Mouse (Mus musculus) ES-CJ7 (cell line): ENCODE data around the gene Ccdc150.
A peak's percentile ranks its signal among the peaks of the same experiment; 100 is the strongest.

Source experiments
- DNase-seq: peaks from one replicate; pipeline ENCODE4 v3.0.0; 2011; ENCODE audit warnings: low read depth, low spot score

Gene Ccdc150

DNA sequence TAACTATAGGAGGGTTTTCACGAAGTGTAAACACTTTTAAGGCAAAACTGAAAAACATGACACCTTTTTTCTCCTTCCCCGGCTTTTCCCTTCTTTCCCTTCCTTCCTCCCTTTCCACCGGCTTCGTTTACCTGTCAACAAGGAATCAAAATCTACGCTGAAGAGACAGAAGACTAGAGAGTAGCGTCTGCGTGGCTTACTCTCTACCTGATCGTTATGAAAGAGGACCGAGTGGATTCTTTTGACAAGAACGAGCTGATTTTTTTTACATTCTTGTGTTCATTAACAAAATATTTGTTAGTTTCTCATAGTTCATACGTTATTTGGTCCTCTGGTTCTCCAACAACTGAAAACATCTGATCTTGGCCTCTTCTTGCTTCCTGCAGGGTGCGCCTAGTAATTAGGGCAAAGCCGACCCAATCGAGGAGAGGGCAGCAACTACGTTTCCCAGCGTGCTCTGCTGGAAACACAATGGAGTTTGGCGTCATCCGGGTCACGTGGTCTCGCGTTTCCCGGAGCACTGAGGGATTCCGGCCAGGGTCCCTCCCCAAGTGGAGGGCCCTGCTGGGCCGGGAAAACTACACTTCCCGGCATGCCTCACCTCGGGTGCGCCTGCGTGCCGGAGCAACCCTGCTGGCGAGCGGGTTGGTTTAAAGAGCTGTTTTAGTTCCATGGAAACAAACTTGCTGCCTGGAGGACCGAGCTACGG is at the start of gene Ccdc150:
TSS of gene Ccdc150 (plus strand) at position 526 of the 709 bp plus-strand sequence.
- peak; percentile 99 for DNase-seq

DNA sequence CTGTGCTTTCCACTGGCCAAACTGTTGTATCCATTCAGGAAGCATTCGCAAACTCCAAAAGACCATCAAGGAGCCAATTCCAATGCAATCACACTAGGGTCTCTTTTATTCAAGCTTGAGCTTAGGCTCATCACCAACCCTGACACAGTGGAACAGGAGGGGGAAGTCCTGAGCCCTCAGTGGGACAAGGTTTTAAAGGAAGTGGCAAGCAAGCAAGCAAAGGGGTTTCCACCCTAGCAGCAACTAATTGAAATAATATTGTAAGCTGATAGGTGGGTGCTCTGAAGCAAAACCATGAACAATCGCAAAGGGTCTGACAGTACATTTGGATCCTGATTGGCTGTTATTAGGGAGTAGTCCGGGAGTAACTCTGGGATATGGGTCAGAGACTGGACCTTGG is 30.2 kb upstream of the Ccdc150 start:
- no peak for DNase-seq

DNA sequence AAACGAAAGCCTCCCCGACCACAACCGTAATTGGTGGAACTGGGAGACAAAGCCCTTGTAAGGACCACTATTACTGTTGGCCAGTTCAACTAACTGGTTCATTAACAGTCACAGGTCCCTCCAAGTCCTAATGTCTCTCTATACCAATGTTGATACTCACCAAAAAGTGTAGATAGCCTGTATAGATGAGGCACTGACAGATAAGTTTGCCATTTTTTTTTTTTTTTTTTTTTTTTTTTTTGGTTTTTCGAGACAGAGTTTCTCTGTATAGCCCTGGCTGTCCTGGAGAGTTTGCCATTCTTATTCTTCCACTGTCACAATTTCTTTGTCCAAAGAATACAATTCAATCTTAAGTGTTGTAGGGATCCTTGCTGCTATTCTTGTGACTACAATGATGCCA is 7.8 kb upstream of the Ccdc150 start:
- DNase-seq, result no peak

DNA sequence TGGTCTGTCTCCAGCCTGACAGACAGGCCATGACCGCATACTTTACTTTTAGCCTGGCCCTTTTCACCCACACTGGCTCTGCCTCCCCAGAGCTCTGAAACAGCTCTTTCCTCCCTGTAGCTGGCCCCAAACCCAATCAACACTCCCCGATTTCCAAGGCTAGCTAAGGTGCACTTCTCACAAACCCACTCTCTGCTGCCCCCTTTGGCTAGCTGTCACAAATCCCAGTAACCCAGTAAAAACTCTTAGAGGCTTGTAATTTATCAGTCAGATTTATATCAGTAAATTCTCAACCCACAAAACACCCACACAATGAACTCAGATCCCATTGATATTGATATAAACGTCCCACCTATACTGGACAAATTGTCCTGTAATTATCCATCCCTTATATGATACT is 25.1 kb downstream of the Ccdc150 start:
- DNase-seq, result peak; percentile 42

DNA sequence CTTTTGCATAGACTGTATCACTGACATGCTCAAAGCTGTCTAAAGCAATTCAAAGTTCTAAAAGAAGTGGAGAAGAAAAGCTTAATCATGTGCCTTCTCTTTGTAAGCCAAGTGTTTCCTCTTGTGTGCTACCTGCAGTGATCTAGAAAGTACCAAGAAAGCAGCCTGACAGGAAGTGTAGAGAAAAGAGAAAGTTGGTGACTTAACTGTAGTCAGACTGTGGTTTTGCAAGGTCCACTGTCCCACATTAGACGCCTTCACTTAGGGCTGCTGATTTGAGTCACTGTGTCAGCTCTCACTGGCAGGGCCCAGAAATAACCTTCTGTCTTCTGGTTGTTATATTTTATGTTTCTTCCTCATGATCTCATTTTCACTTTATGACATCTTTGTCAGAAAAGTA is 29.1 kb downstream of the Ccdc150 start:
- no peak for DNase-seq

DNA sequence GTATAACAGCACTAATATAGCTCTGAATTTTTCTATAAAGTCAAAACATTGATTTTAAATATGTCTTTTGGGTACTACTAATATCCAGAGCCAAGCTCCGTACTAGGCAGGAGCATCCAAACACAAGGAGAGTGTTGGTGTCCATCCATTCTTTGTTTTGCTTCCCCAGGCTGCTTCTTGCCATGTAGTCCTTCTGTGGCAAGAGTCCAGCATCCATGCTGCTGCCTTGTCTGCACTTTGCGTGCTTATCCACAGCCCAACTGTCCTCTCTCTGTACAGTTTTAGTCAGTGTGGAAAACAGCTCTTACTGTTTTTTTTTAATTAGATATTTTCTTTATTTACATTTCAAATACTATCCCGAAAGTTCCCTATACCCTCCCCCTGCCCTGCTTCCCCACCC is 30.2 kb downstream of the Ccdc150 start:
- no peak for DNase-seq

DNA sequence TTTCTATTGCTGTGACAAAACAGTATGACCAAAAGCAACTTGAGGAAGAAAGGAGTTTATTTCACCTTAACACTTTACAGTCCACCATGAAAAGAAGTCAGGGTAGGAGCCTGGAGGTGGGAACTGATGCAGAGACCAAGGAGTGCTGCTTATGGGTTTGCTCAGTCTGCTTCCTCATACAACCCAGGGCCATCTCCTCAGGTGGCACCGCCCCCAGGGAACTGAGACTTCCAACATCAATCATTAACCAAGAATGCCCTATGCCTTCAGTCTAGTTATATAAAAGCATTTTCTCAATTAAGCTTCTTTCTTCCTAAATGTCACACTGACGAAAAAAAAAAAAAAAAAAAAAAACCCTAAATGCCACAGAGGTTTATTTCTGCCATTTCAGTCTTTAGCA is 55.9 kb downstream of the Ccdc150 start:
- DNase-seq, result no peak

DNA sequence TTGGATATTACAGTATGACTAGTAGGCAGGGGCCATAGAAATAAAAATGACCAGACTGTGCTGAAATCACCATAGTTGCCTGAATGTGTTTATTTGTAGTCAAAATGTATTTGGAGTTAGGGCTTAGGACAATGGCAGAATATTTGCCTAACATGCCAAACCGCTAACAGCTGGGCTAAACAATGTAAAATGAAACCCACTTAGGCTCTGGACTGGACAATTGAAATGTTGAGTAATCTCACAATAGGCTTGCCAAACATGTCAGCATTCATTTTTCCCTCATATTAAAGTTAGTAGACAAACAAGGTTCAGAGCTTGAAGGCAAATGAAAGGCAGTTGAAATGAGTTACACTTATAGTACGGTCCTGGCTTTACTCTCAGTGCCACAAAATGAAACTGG is 76.2 kb downstream of the Ccdc150 start:
- no peak for DNase-seq

DNA sequence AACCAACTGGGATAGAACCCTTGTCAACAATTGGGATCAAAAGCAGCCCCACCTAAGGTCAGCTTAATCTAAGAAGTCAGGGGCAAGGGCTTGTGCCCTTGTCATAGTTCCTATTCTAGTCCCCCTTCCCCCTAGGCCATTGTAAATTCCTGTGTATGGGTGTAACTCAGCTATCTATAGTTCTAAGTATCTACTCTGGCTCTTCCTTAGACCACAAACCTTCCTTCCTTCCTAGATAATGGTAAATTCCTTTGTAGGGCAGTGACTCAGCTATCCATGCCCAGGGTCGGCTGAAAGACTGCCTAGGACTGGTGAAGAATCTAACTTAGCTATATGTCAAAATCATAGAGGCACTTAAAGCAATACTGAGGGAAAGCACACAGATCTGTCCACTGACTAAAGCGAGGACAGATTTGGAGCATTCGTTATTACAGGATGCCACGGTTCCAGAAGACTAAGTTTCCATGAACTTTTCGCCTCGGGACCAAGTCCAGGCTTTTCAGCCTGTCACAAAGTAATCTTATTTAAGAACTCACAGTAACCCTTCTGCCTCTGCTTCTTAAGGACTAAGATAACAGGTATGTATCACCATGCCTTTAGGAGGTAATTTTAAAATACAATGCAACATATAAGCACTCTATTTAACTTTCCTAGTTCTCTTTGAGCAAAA is 77.5 kb downstream of the Ccdc150 start:
- no peak for DNase-seq

DNA sequence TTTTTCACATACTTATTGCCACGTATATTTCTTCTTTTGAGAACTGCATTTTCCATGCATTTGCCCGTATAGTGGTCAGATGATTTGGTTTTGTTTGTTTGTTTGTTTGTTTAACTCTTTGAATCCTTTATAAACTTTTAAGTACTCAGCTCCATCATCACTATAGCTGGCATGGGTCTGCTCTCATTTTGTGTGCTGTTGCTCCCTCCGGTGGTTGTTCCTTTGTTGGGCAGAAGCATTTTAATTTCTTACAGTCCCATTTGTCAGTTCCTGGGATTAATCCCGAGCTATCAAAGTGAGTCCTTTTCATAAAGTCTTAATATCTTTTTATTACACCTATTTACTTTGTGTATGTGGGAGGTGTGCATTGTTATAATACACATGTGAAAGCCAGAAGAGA is 82.5 kb downstream of the Ccdc150 start:
- no peak for DNase-seq

DNA sequence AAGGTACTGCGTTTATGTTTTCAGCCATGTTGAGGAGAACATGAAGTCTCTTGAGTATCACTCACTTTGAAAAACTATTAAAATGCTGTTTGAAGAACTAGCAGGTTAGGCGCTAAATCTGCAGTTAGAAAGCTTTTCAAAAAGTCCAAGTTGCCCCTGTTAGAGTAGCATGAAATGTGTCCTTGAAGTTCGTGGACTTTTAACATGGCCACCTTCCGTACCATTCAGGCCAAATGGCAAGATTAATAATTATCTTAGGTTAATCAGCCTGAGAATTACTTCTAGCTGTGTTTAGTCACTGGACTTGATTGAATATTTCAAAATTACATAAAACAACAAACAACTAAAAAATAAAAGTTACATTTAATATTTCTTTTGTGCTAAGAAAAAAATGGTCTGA is 104.3 kb downstream of the Ccdc150 start:
- DNase-seq, result no peak

DNA sequence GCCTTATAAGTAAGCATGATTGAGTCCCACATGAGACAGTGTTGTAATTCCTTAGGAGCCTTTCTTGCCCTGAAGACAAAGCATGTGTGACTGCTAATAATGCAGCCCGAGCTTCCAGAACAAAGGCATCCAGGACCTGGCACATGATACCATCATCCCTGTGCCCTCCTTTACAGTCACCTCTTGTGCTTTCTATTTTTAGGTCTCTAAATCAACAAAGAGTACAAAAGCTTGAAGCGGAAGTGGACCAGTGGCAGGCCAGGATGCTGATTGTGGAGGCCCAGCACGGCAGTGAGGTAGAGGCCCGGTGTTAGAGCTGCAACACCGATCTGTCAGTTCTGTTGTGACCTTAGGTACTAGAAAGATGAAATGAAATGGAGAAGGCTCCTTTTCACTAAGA is 105.0 kb downstream of the Ccdc150 start:
- DNase-seq, result no peak

DNA sequence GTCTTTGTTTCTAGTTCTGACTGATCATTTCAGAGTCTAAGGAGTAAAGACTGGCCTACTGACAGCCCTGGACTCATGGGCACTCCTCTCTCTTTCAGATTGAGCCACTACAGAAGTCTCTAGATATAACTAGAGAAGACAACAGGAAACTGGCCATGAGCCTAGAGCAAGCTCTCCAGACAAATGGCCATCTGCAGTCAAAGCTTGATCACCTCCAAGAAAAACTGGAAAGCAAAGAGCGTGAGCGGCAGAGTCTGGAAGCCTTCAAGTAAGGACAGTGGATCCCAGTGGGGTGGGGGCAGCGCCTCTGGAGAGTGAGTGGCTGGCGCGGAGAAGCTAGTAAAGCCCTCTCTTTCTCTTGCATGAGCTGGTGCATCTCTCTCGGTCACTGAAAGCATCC is 106.1 kb downstream of the Ccdc150 start:
- DNase-seq, result no peak

DNA sequence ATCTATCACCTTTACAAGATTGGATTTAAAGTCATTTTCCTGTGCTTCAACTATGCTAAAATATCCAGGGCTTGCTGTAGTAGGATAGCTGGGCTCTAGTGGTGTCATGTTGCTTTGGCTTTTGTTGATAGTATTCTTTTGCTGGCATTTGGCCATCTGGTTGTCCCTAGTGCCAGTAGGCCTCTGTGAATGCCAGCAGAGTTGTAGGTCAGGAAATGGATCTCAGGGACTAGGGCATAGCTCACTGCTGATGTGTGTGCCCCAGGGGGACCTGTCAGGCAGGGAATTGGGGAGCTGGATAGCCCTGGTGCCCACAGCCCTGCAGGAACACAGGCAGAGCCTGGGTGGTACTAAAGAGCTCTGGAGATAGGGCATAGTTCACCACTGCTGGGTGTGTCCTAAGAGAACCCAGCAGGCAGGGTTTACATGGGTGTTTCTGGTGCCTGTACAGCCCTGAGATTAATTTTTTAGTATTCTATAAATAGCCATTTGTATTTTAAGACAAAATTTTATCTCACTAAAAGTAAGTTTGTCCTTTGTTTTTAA is 127.1 kb downstream of the Ccdc150 start:
- no peak for DNase-seq

DNA sequence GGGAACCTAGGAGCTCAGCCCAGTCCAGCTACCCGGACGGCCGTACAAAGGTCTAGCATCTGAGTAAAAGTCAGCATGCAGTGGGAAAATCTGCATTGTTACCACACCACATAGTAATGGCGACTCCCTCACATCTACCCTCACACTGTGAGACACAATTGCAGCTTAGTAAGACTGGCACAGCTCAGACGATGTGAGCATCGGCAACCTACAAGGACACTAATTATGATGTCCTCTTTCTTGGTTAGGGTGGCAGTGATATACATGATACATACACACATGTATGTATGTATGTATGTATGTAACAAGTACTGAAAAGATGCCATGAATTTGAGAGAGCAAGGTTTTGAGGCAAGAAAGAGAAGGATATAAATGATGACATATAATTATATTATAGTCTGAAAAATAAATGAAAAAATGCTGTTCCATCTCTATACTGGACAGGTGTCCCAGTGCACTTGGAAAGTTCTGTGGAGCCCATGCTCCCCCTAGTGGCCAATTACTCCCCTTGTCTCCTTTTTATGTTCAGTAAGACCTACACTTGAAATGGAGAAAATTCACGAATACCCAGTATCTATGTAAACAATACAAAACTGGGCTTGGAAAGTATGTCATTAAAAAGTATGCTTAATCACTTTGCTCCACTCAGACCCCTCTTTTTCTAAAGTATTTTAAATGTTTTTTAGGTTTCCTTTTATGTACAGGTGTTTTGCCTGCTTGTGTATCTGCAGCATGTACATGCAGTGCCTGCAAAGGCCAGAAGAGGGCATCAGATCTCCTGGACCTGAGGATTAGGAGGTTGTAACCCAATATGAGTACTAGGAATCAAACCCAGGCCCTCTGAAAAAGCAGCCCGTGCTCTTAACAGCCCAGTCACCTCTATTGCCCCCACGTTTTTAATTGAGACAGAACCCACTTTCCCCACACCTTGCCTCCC is 130.8 kb downstream of the Ccdc150 start:
- peak; percentile 90 for DNase-seq

DNA sequence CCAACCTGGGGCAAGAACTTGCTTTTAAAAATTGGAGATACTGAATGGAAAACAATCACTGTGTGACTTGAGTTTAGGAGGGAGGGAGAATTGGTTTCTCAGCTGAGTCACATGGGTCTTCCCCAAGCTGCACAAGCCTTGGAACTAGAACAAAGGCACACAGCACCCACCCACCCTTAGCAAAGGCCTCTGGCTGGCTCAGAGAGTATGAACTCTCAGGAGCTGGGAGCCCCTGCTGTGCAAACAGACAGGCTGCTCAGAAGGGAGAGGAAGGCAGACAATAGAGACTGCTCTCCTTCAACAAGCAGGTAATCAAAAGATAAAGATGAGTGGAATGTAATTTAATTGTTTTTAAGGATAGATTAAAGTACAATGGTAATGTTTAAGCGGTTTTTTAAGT is 133.7 kb downstream of the Ccdc150 start:
- DNase-seq, result peak; percentile 90

DNA sequence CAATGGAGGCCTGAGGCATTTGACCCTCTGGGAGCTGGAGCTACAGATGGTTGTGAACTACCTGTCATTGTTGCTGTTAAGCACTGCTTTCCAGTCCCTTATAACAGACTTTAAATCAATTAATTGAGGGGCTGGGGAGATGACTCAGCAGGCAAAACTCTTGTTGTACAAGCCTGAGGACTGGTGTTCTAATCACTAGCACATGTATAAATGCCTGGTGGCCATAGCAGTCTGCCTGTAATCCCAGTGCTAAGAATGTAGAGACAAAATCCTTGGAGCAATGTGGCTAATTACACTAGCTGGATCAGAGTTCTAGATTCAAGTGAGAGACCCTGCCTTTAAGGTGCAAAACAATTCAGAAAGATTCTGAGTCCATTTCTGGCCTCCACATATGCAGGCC is 152.3 kb downstream of the Ccdc150 start:
- no peak for DNase-seq
